Mouse (Mus musculus): Measurements from ENCODE around the gene Nav3. TPM values are rescaled to one million over a fixed set of nuclear protein-coding genes. Genes with fewer than 3 reads are reported as not detected.

The Nav3 gene
- total and polyA plus RNA-seq, 3 experiments, result not detected

DNA sequence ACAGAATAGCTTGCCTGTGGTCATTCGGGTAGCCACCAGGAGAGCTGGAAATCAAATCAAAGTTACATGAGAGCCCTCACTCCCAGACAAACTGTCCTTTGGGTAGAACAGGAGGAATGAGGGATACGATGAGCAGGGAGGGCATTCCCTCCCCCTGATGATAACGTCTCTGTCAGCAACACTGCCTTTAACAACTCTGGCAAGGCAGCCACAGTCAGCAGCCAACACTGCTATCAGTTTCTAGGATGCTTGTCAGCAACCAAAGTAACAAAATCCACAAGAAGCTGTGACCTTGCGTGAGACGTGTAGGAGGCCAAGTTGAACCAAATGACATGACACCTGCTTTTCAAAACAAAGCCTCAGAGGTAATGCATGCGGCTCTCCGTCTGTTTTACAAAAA is 103.9 kb downstream of the Nav3 start:
- Histone ChIP-seq H3K9ac (ENCODE audit: control insufficient read depth, low read depth, low read length, poor library complexity, severe bottlenecking) (no peak overlapping the region), H3K27me3 (ENCODE audit: control insufficient read depth in 1 of 2, insufficient read depth in 2 of 2, low read length in 2 of 2) (no peaks in the 10 kb centered on the region), H3K4me3 (ENCODE audit: control insufficient read depth in 1 of 2, insufficient read depth in 1 of 2, low read depth in 2 of 2, low read length in 2 of 2) (no peak overlapping the region), H3K9me3 (replicated peaks; ENCODE audit: insufficient read depth, low read length) (no peaks in the 10 kb centered on the region), H3K36me3 (ENCODE audit: control insufficient read depth in 1 of 2, insufficient read depth in 2 of 2, low read length in 2 of 2) (no peaks in the 10 kb centered on the region), H3K79me2 (ENCODE audit: control insufficient read depth, insufficient read depth, low read length, poor library complexity) (no peaks in the 10 kb centered on the region), H3K27ac (ENCODE audit: control insufficient read depth, low read depth, low read length) (no peak overlapping the region), H3K4me1 (ENCODE audit: control insufficient read depth in 1 of 2, insufficient read depth in 2 of 2, low read length in 2 of 2) (no peaks in the 10 kb centered on the region)
- no peak for DNase-seq (ENCODE audit: low read depth, low spot score)
- TF ChIP-seq UBTF (IDR thresholded peaks at IDR 0.05; ENCODE audit: borderline replicate concordance, insufficient read depth, low read depth, low read length), result no peak
- TF ChIP-seq ZKSCAN1 (IDR thresholded peaks at IDR 0.05; ENCODE audit: low read depth, low read length), result no peak
- TF ChIP-seq ZNF384 (IDR thresholded peaks at IDR 0.05; ENCODE audit: low read depth, low read length), result no peak
- TF ChIP-seq MAFK (IDR thresholded peaks at IDR 0.05; ENCODE audit: borderline replicate concordance, low read depth, low read length), result no peak
- TF ChIP-seq TBP (IDR thresholded peaks at IDR 0.05; ENCODE audit: low read depth, low read length), result no peak
- TF ChIP-seq BHLHE40 (IDR thresholded peaks at IDR 0.05; ENCODE audit: borderline replicate concordance, low read depth, low read length), result no peak
- no peak for TF ChIP-seq RAD21 (IDR thresholded peaks at IDR 0.05; ENCODE audit: low read depth, low read length)
- no peak for TF ChIP-seq MEF2A (IDR thresholded peaks at IDR 0.05; ENCODE audit: extremely low read depth, insufficient replicate concordance, low read depth, low read length, poor library complexity, severe bottlenecking)

DNA sequence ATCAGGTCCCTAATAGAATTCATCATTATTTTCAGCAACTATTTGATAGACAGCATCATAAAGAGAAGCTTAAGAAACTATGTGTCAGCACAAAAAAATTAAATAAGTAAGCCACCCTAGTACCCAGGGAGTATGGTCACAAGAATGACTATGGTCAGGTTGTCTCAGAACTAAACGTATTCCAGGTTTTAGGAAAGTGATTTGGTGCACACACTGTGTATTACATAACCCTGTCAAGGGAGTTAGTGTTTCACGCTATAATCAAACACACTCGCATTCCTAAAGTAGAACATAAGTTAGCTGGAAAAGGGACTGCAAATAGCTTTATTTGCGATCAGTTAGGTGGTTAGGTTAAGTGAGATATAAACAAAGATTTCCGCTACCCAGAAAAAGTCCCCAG is 126.0 kb downstream of the Nav3 start:
- Histone ChIP-seq H3K9ac (ENCODE audit: control insufficient read depth, low read depth, low read length, poor library complexity, severe bottlenecking) (no peak overlapping the region), H3K9me3 (replicated peaks; ENCODE audit: insufficient read depth, low read length) (no peaks in the 10 kb centered on the region), H3K27ac (ENCODE audit: control insufficient read depth, low read depth, low read length) (no peak overlapping the region), H3K36me3 (ENCODE audit: control insufficient read depth in 1 of 2, insufficient read depth in 2 of 2, low read length in 2 of 2) (no peaks in the 10 kb centered on the region), H3K79me2 (ENCODE audit: control insufficient read depth, insufficient read depth, low read length, poor library complexity) (no peaks in the 10 kb centered on the region), H3K27me3 (ENCODE audit: control insufficient read depth in 1 of 2, insufficient read depth in 2 of 2, low read length in 2 of 2) (no peaks in the 10 kb centered on the region; a peak in 1 of 4 replicates), H3K4me1 (ENCODE audit: control insufficient read depth in 1 of 2, insufficient read depth in 2 of 2, low read length in 2 of 2) (no peaks in the 10 kb centered on the region), H3K4me3 (ENCODE audit: control insufficient read depth in 1 of 2, insufficient read depth in 1 of 2, low read depth in 2 of 2, low read length in 2 of 2) (no peak overlapping the region)
- TF ChIP-seq USF2 (IDR thresholded peaks at IDR 0.05; ENCODE audit: borderline replicate concordance in 1 of 2, insufficient read depth in 1 of 2, low read depth in 1 of 2, low read length in 2 of 2) (no peak), SIN3A (IDR thresholded peaks at IDR 0.05; ENCODE audit: low read length) (no peak), MAFK (IDR thresholded peaks at IDR 0.05; ENCODE audit: borderline replicate concordance, low read depth, low read length) (no peak), SMC3 (IDR thresholded peaks at IDR 0.05; ENCODE audit: low read depth, low read length) (no peak), POLR2AphosphoS2 (IDR thresholded peaks at IDR 0.05; ENCODE audit: low read length) (no peak), ZMIZ1 (IDR thresholded peaks at IDR 0.05; ENCODE audit: low read depth, low read length) (no peak), EP300 (IDR thresholded peaks at IDR 0.05; ENCODE audit: low read depth in 1 of 2, low read length in 2 of 2) (no peak), RCOR1 (IDR thresholded peaks at IDR 0.05; ENCODE audit: low read depth, low read length) (no peak), TCF12 (IDR thresholded peaks at IDR 0.05; ENCODE audit: low read depth, low read length) (no peak), MYB (IDR thresholded peaks at IDR 0.05; ENCODE audit: low read depth, low read length) (no peak), POLR2AphosphoS5 (IDR thresholded peaks at IDR 0.05; ENCODE audit: borderline replicate concordance, low read depth, low read length) (no peak), UBTF (IDR thresholded peaks at IDR 0.05; ENCODE audit: borderline replicate concordance, insufficient read depth, low read depth, low read length) (no peak), NRF1 (IDR thresholded peaks at IDR 0.05; ENCODE audit: insufficient read depth, low read depth, low read length, poor library complexity, severe bottlenecking) (no peak)
- DNase-seq (ENCODE audit: low read depth, low spot score), result no peak

Measured in MEL (cell line).